Mouse (Mus musculus) kidney, embryonic 14.5 days (tissue): ENCODE measurements at regions not wholly inside any gene's neighbourhood (a gene's known extent, or its start where the extent isn't known, plus 50 kb on each side); places are given as distances from the start of the nearest gene placed in this dataset.

Source experiments
- ATAC-seq: fragments of 200-750 bp; cut with Nextera tagmentation; 2 replicates; pipeline ENCODE4 v1.8.0; 2017; ENCODE audit warnings: moderate number of reproducible peaks, mild to moderate bottlenecking, moderate TSS enrichment, moderate library complexity; ENCODE audit not compliant: low FRiP score, low TSS enrichment
- H3K27ac ChIP-seq: fragments of 300-500 bp; sonication (generic); 2 replicates; pipeline ENCODE4 v1.5.1; 2014; ENCODE audit warnings: low read depth, mild to moderate bottlenecking, low read length, moderate library complexity, mixed read lengths
- H3K27me3 ChIP-seq: fragments of 300-500 bp; sonication (generic); 2 replicates; pipeline ENCODE4 v1.6.1; 2014; ENCODE audit warnings: mild to moderate bottlenecking, low read length; ENCODE audit not compliant: control insufficient read depth, insufficient read depth
- H3K36me3 ChIP-seq: fragments of 300-500 bp; sonication (generic); 2 replicates; pipeline ENCODE4 v1.6.1; 2014; ENCODE audit warnings: low read length, mixed read lengths; ENCODE audit not compliant: control insufficient read depth, insufficient read depth
- H3K4me1 ChIP-seq: fragments of 300-500 bp; sonication (generic); 2 replicates; pipeline ENCODE4 v1.6.1; 2014; ENCODE audit warnings: low read length, mixed read lengths; ENCODE audit not compliant: control insufficient read depth, insufficient read depth
- H3K4me2 ChIP-seq: fragments of 300-500 bp; sonication (generic); replicated peaks from 2 replicates; pipeline ENCODE4 v1.6.1; 2014; ENCODE audit warnings: low read depth, mild to moderate bottlenecking, low read length
- H3K4me3 ChIP-seq: fragments of 300-500 bp; sonication (generic); 2 replicates; pipeline ENCODE4 v1.5.1; 2014; ENCODE audit warnings: mild to moderate bottlenecking, low read length
- H3K9ac ChIP-seq: fragments of 300-500 bp; sonication (generic); 2 replicates; pipeline ENCODE4 v1.6.1; 2014; ENCODE audit warnings: low read depth, mild to moderate bottlenecking, low read length, moderate library complexity
- H3K9me3 ChIP-seq: fragments of 300-500 bp; sonication (generic); 2 replicates; pipeline ENCODE4 v1.6.1; 2016; ENCODE audit warnings: low read length; ENCODE audit not compliant: control insufficient read depth
- WGBS: fragments of 180-500 bp; shearing (Covaris S2); extraction: QIAGEN DNeasy Blood & Tissue Kit; methylation state at CpG from one replicate; pipeline ENCODE4 v1.1.7; 2014; 5-methylcytosine and 5-hydroxymethylcytosine counted together

DNA sequence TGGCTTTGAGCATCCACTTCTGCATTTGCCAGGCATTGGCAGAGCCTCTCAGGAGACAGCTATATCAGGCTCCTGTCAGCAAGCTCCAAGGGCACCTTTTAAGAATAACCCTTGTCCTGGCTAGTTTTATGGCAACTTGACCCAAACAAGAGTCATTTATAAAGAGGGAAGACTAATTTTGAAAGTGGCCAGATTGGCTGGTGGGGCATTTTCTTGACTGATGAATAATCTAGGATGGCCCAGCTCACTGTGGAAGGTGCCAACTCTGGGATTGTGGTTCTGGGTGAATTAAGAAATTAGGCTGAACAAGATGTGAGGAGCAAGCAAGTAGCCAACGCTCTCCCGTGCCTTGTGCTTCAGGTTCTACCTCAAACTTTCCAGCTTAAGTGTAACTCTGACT lies 937.8 kb downstream of the Gsdmc2 start:
- no peaks in the 10 kb centered on the region for H3K9me3 ChIP-seq
- no peak overlapping the region for H3K4me3 ChIP-seq
- H3K27me3 ChIP-seq = no peaks in the 10 kb centered on the region
- H3K9ac ChIP-seq = no peak overlapping the region
- no peaks in the 10 kb centered on the region for H3K4me1 ChIP-seq
- 88% methylated on average over 2 of the region's 2 CpGs for WGBS
- no peak for ATAC-seq
- H3K36me3 ChIP-seq = no peaks in the 10 kb centered on the region
- H3K4me2 ChIP-seq = no peak overlapping the region
- no peak overlapping the region for H3K27ac ChIP-seq

GRCm38 (mm10) chr15:62903047-62903822 lies 941.7 kb downstream of the Gsdmc2 start:
- Histone ChIP-seq H3K9ac (no peak overlapping the region), H3K4me1 (no peaks in the 10 kb centered on the region), H3K27me3 (no peaks in the 10 kb centered on the region), H3K36me3 (no peaks in the 10 kb centered on the region), H3K4me2 (no peak overlapping the region), H3K27ac (no peak overlapping the region), H3K9me3 (no peaks in the 10 kb centered on the region), H3K4me3 (no peak overlapping the region)
- peak; percentile 88; the same call in 1 of the 2 replicates for ATAC-seq
- 46% methylated on average over 17 of the region's 17 CpGs for WGBS

- H3K4me1 ChIP-seq = no peaks in the 10 kb centered on the region
- no peaks in the 10 kb centered on the region for H3K9me3 ChIP-seq
- H3K4me2 ChIP-seq = no peak overlapping the region
- no peaks in the 10 kb centered on the region for H3K36me3 ChIP-seq
- no peak overlapping the region for H3K27ac ChIP-seq
- H3K4me3 ChIP-seq = no peak overlapping the region
- H3K27me3 ChIP-seq = no peaks in the 10 kb centered on the region
- 86% methylated on average over 4 of the region's 4 CpGs for WGBS
- no peak overlapping the region for H3K9ac ChIP-seq
- no peak for ATAC-seq
Measured at GRCm38 (mm10) chr15:62901955-62902354, 943.0 kb downstream of the Gsdmc2 start.

DNA sequence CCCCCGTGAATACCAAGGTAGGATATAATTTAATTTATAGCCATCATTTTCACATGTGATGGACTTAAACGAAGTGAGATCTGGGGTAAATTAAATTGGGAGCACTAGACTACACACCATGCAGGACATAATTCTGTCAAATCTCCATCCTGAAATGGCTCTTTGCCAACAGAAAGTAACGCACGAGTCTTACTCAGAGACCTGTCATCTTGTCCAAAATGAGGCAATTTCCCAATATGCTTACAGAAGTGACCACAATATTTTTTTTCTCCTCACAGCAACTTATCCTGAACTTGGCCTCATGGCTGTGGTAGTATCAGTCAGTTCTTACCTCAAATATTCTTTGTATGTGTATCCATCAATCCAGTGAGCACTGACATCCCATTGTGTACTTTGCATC lies 955.2 kb downstream of the Gsdmc2 start:
- H3K4me1 ChIP-seq = no peaks in the 10 kb centered on the region
- ATAC-seq = no peak
- no peak overlapping the region for H3K4me2 ChIP-seq
- 73% methylated on average over 4 of the region's 4 CpGs for WGBS
- no peak overlapping the region for H3K4me3 ChIP-seq
- H3K27ac ChIP-seq = no peak overlapping the region
- H3K9me3 ChIP-seq = no peaks in the 10 kb centered on the region
- H3K9ac ChIP-seq = no peak overlapping the region
- H3K36me3 ChIP-seq = no peaks in the 10 kb centered on the region
- no peaks in the 10 kb centered on the region for H3K27me3 ChIP-seq

DNA sequence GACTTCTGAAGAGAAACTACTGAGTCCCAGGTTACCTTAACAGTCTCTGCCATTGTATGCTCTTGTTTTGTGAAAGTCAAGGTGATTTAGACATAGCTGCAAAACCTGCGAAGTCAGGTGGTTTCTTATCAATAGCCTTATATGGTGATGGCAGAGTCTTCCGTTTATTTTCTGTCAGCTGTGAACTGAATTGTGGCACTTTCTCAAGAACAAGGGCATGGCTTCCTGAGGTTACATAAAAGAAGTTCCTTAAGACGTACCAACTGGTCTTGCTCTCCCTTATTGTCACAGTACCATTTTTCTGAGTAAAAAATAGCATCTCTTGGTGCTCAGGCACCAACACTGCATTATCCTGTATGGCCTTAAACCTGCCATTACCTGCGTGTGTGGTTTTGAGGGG lies 959.6 kb downstream of the Gsdmc2 start:
- Histone ChIP-seq H3K4me1 (no peaks in the 10 kb centered on the region), H3K9me3 (no peaks in the 10 kb centered on the region), H3K9ac (no peak overlapping the region), H3K36me3 (no peaks in the 10 kb centered on the region), H3K27ac (no peak overlapping the region), H3K27me3 (no peaks in the 10 kb centered on the region), H3K4me2 (no peak overlapping the region), H3K4me3 (no peak overlapping the region)
- ATAC-seq = no peak
- WGBS = 75% methylated on average over 4 of the region's 4 CpGs

DNA sequence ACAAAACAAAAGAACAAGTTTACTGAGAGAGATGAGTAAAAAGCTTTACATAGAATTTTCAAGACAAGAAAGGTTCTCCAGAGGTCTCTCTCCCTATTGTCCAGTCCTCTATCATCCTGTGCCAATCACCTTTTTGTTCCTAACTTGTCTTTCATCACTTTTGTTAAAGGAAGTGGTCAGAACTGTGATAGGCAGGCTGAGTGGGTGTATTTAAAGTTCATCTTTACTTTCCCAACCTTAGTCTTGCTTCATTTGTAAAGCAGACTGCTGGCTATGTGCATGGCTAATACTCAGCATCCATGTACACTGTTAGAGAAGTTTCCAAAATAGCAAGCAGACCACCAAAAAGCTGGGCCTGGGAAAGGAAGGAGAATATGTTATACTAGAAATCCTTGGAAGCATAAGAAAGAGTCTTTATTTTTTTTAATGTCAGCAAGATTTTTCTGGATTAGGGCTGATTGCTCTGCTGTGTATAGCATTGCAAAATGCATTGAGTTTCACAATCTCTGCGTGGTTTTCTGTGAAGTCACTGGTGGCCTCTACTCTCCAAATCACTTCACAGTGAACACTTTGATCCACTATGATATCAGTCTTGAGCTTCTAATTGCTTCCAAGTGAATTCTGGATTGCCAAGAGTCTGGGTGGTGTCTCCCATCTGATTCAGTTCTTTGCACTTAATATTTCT lies 973.8 kb downstream of the Gsdmc2 start:
- H3K4me2 ChIP-seq = no peak overlapping the region
- no peaks in the 10 kb centered on the region for H3K27me3 ChIP-seq
- ATAC-seq = no peak
- no peak overlapping the region for H3K4me3 ChIP-seq
- no peaks in the 10 kb centered on the region for H3K9me3 ChIP-seq
- 85% methylated on average over 1 of the region's 1 CpGs for WGBS
- no peaks in the 10 kb centered on the region for H3K4me1 ChIP-seq
- no peak overlapping the region for H3K27ac ChIP-seq
- no peaks in the 10 kb centered on the region for H3K36me3 ChIP-seq
- no peak overlapping the region for H3K9ac ChIP-seq

GRCm38 (mm10) chr15:62862574-62862973 lies 982.4 kb downstream of the Gsdmc2 start:
- Histone ChIP-seq H3K27me3 (no peaks in the 10 kb centered on the region), H3K9me3 (no peaks in the 10 kb centered on the region), H3K9ac (no peak overlapping the region), H3K27ac (no peak overlapping the region), H3K36me3 (no peaks in the 10 kb centered on the region), H3K4me3 (no peak overlapping the region), H3K4me2 (no peak overlapping the region), H3K4me1 (no peaks in the 10 kb centered on the region)
- WGBS = 92% methylated on average over 1 of the region's 1 CpGs
- no peak for ATAC-seq

- no peak overlapping the region for H3K4me2 ChIP-seq
- ATAC-seq = no peak
Measured at GRCm38 (mm10) chr15:62861422-62861821, 983.6 kb downstream of the Gsdmc2 start.

DNA sequence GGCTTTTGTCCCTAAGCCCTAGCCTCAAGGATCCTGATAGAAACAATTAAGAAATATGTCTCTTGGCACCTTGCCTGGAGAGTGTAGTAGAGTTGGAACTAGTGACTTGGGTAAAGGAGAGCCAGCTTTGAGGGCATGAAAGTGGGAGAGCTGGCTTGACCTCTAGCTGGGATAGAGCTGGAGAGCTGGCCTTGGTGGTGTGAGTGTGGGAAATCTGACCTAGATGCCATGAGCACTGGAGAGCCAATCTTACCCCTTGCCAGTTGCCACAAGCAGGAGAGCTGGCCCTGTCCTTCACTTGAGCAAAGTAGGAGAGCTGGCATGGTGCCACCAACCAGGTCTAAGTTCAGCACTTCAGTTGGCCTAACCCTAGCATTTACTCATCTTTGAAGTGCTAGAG lies 995.7 kb downstream of the Gsdmc2 start:
- H3K9ac ChIP-seq = no peak overlapping the region
- H3K4me1 ChIP-seq = no peaks in the 10 kb centered on the region
- H3K4me3 ChIP-seq = no peak overlapping the region
- no peaks in the 10 kb centered on the region for H3K27me3 ChIP-seq
- no peak for ATAC-seq
- H3K9me3 ChIP-seq = no peaks in the 10 kb centered on the region
- H3K27ac ChIP-seq = no peak overlapping the region
- no peak overlapping the region for H3K4me2 ChIP-seq
- no peaks in the 10 kb centered on the region for H3K36me3 ChIP-seq

More at GRCm38 (mm10) chr15:62861422-62861821, 983.6 kb downstream of the Gsdmc2 start:
- Histone ChIP-seq H3K36me3 (no peaks in the 10 kb centered on the region), H3K27me3 (no peaks in the 10 kb centered on the region), H3K9me3 (no peaks in the 10 kb centered on the region), H3K4me1 (no peaks in the 10 kb centered on the region), H3K4me3 (no peak overlapping the region), H3K27ac (no peak overlapping the region), H3K9ac (no peak overlapping the region)
